Mouse (Mus musculus): ENCODE measurements at regions not wholly inside any gene's neighbourhood (a gene's known extent, or its start where the extent isn't known, plus 50 kb on each side); places are given as distances from the start of the nearest gene placed in this dataset.

GRCm38 (mm10) chr8:87218956-87219482 lies 253.4 kb downstream of the Cbln1 start:
- DNase-seq (ENCODE audit: low read depth, low spot score) = peak; percentile 14
- WGBS = 14% methylated on average over 6 of the region's 6 CpGs

GRCm38 (mm10) chr8:87214962-87215361 lies 257.4 kb downstream of the Cbln1 start:
- DNase-seq (ENCODE audit: low read depth, low spot score) = no peak
- 77% methylated on average over 10 of the region's 10 CpGs for WGBS

- WGBS = 57% methylated on average over 4 of the region's 4 CpGs
- DNase-seq (ENCODE audit: low read depth, low spot score) = no peak
Observed at GRCm38 (mm10) chr8:87210546-87210945, 261.9 kb downstream of the Cbln1 start.

- no peak for DNase-seq (ENCODE audit: low read depth, low spot score)
- 85% methylated on average over 1 of the region's 1 CpGs for WGBS
Observed at GRCm38 (mm10) chr8:87209295-87209694, 263.1 kb downstream of the Cbln1 start.

GRCm38 (mm10) chr8:87208036-87208435 lies 264.4 kb downstream of the Cbln1 start:
- DNase-seq (ENCODE audit: low read depth, low spot score) = no peak

GRCm38 (mm10) chr8:87202639-87203160 lies 269.7 kb downstream of the Cbln1 start:
- 85% methylated on average over 7 of the region's 7 CpGs for WGBS
- no peak for DNase-seq (ENCODE audit: low read depth, low spot score)

- 15% methylated on average over 8 of the region's 8 CpGs for WGBS
- DNase-seq (ENCODE audit: low read depth, low spot score) = no peak
Observed at GRCm38 (mm10) chr8:87199461-87200131, 272.8 kb downstream of the Cbln1 start.

- WGBS = 34% methylated on average over 8 of the region's 8 CpGs
- no peak for DNase-seq (ENCODE audit: low read depth, low spot score)
Observed at GRCm38 (mm10) chr8:87197867-87198536, 274.4 kb downstream of the Cbln1 start.

GRCm38 (mm10) chr8:87197000-87197399 lies 275.4 kb downstream of the Cbln1 start:
- no peak for DNase-seq (ENCODE audit: low read depth, low spot score)

GRCm38 (mm10) chr8:87196050-87196449 lies 276.4 kb downstream of the Cbln1 start:
- no peak for DNase-seq (ENCODE audit: low read depth, low spot score)
- WGBS = 49% methylated on average over 5 of the region's 5 CpGs

More at GRCm38 (mm10) chr8:87197000-87197399, 275.4 kb downstream of the Cbln1 start:
- 41% methylated on average over 5 of the region's 5 CpGs for WGBS

GRCm38 (mm10) chr8:87189791-87190385 lies 282.5 kb downstream of the Cbln1 start:
- DNase-seq (ENCODE audit: low read depth, low spot score) = no peak
- 66% methylated on average over 13 of the region's 13 CpGs for WGBS

GRCm38 (mm10) chr8:87182888-87183287 lies 289.5 kb downstream of the Cbln1 start:
- DNase-seq (ENCODE audit: low read depth, low spot score) = no peak
- 34% methylated on average over 4 of the region's 4 CpGs for WGBS

GRCm38 (mm10) chr8:87178561-87178960 lies 293.5 kb upstream of the N4bp1 start:
- WGBS = 71% methylated on average over 4 of the region's 4 CpGs
- no peak for DNase-seq (ENCODE audit: low read depth, low spot score)

GRCm38 (mm10) chr8:87177620-87178019 lies 292.6 kb upstream of the N4bp1 start:
- no peak for DNase-seq (ENCODE audit: low read depth, low spot score)
- WGBS = 40% methylated on average over 6 of the region's 6 CpGs

GRCm38 (mm10) chr8:87175097-87175496 lies 290.0 kb upstream of the N4bp1 start:
- DNase-seq (ENCODE audit: low read depth, low spot score) = no peak

- no peak for DNase-seq (ENCODE audit: low read depth, low spot score)
Observed at GRCm38 (mm10) chr8:87173720-87174119, 288.7 kb upstream of the N4bp1 start.

GRCm38 (mm10) chr8:87166771-87167170 lies 281.7 kb upstream of the N4bp1 start:
- WGBS = 51% methylated on average over 1 of the region's 1 CpGs
- no peak for DNase-seq (ENCODE audit: low read depth, low spot score)

GRCm38 (mm10) chr8:87160416-87160815 lies 275.4 kb upstream of the N4bp1 start:
- DNase-seq (ENCODE audit: low read depth, low spot score) = no peak
- WGBS = 77% methylated on average over 2 of the region's 2 CpGs

- WGBS = 48% methylated on average over 8 of the region's 8 CpGs
- DNase-seq (ENCODE audit: low read depth, low spot score) = no peak
Observed at GRCm38 (mm10) chr8:87158322-87158721, 273.3 kb upstream of the N4bp1 start.

GRCm38 (mm10) chr8:87155819-87156425 lies 270.9 kb upstream of the N4bp1 start:
- WGBS = 54% methylated on average over 10 of the region's 10 CpGs
- DNase-seq (ENCODE audit: low read depth, low spot score) = no peak
